Mouse (Mus musculus): ENCODE results near the gene Flrt1. TPM values are rescaled to one million over a fixed set of nuclear protein-coding genes. Genes with fewer than 3 reads are reported as not detected.
A peak's percentile ranks its signal among the peaks of the same experiment; 100 is the strongest.

Gene Flrt1
- polyA plus RNA-seq, 1 experiment from 2014 or later = 1.4 TPM

GRCm38 (mm10) chr19:7128551-7129475 lies 23.3 kb upstream of the Flrt1 start:
- H3K27ac ChIP-seq (replicated peaks) = 0 out of 2 replicates have a peak overlapping the region, but pooled peaks have one; percentile 45

GRCm38 (mm10) chr19:7126933-7127332 lies 21.4 kb upstream of the Flrt1 start:
- Histone ChIP-seq H3K9me3 (no peaks in the 10 kb centered on the region), H3K27ac (replicated peaks) (no peak overlapping the region), H3K36me3 (no peaks in the 10 kb centered on the region), H3K4me1 (peaks cover 51% of the 10 kb centered on the region), H3K9ac (no peak overlapping the region), H3K4me2 (no peak overlapping the region), H3K27me3 (replicated peaks) (peaks cover 24% of the 10 kb centered on the region; the same call in 1 of the 2 replicates), H3K4me3 (no peak overlapping the region)
- 67% methylated on average over 2 of the region's 2 CpGs for WGBS
- no peak for ATAC-seq (ENCODE audit: extremely low read depth, insufficient number of reproducible peaks, low FRiP score, low TSS enrichment)

More at GRCm38 (mm10) chr19:7128551-7129475, 23.3 kb upstream of the Flrt1 start:
- Histone ChIP-seq H3K9ac (peak overlapping the region; percentile 58), H3K4me2 (no peak overlapping the region), H3K4me3 (no peak overlapping the region), H3K27me3 (replicated peaks) (peaks cover 29% of the 10 kb centered on the region; the same call in 1 of the 2 replicates), H3K4me1 (peaks cover 45% of the 10 kb centered on the region), H3K36me3 (no peaks in the 10 kb centered on the region), H3K9me3 (no peaks in the 10 kb centered on the region)
- 66% methylated on average over 19 of the region's 19 CpGs for WGBS
- ATAC-seq (ENCODE audit: extremely low read depth, insufficient number of reproducible peaks, low FRiP score, low TSS enrichment) = no peak

- no peak overlapping the region for H3K4me3 ChIP-seq
- 62% methylated on average over 1 of the region's 1 CpGs for WGBS
- peaks cover 53% of the 10 kb centered on the region for H3K4me1 ChIP-seq
- peaks cover 17% of the 10 kb centered on the region; the same call in 1 of the 2 replicates for H3K27me3 ChIP-seq (replicated peaks)
- no peak for ATAC-seq (ENCODE audit: extremely low read depth, insufficient number of reproducible peaks, low FRiP score, low TSS enrichment)
- H3K9me3 ChIP-seq = no peaks in the 10 kb centered on the region
- H3K4me2 ChIP-seq = no peak overlapping the region
- no peaks in the 10 kb centered on the region for H3K36me3 ChIP-seq
- no peak overlapping the region for H3K9ac ChIP-seq
- no peak overlapping the region for H3K27ac ChIP-seq (replicated peaks)
Measured at GRCm38 (mm10) chr19:7126209-7126608, 20.7 kb upstream of the Flrt1 start.

- Histone ChIP-seq H3K9ac (no peak overlapping the region), H3K9me3 (no peaks in the 10 kb centered on the region), H3K27ac (replicated peaks) (no peak overlapping the region), H3K4me2 (no peak overlapping the region), H3K4me3 (no peak overlapping the region), H3K27me3 (replicated peaks) (0 out of 2 replicates have a peak, but pooled peaks cover 17% of the 10 kb centered on the region), H3K4me1 (peaks cover 53% of the 10 kb centered on the region), H3K36me3 (no peaks in the 10 kb centered on the region)
- 80% methylated on average over 4 of the region's 4 CpGs for WGBS
- no peak for ATAC-seq (ENCODE audit: extremely low read depth, insufficient number of reproducible peaks, low FRiP score, low TSS enrichment)
Measured at GRCm38 (mm10) chr19:7125526-7126156, 20.1 kb upstream of the Flrt1 start.

GRCm38 (mm10) chr19:7122698-7123306 lies 17.3 kb upstream of the Flrt1 start:
- Histone ChIP-seq H3K36me3 (no peaks in the 10 kb centered on the region), H3K9ac (peak overlapping the region; percentile 75), H3K27ac (replicated peaks) (peak overlapping the region; percentile 98), H3K9me3 (no peaks in the 10 kb centered on the region), H3K4me2 (peak overlapping the region; percentile 61), H3K27me3 (replicated peaks) (0 out of 2 replicates have a peak, but pooled peaks cover 25% of the 10 kb centered on the region), H3K4me3 (no peak overlapping the region), H3K4me1 (peaks cover 40% of the 10 kb centered on the region)
- peak; percentile 61; the same call in 1 of the 2 replicates for ATAC-seq (ENCODE audit: extremely low read depth, insufficient number of reproducible peaks, low FRiP score, low TSS enrichment)
- 21% methylated on average over 10 of the region's 10 CpGs for WGBS

- Histone ChIP-seq H3K9me3 (no peaks in the 10 kb centered on the region), H3K4me3 (no peak overlapping the region), H3K27me3 (replicated peaks) (0 out of 2 replicates have a peak, but pooled peaks cover 25% of the 10 kb centered on the region), H3K4me2 (peak overlapping the region; percentile 61), H3K9ac (peak overlapping the region; percentile 75), H3K36me3 (no peaks in the 10 kb centered on the region), H3K4me1 (peaks cover 44% of the 10 kb centered on the region), H3K27ac (replicated peaks) (peak overlapping the region; percentile 98)
- ATAC-seq (ENCODE audit: extremely low read depth, insufficient number of reproducible peaks, low FRiP score, low TSS enrichment) = peak; percentile 56; the same call in 1 of the 2 replicates
- WGBS = 14% methylated on average over 4 of the region's 4 CpGs
Measured at GRCm38 (mm10) chr19:7122277-7122676, 16.7 kb upstream of the Flrt1 start.

- no peak overlapping the region for H3K4me2 ChIP-seq
- whole genome bisulfite sequencing = 61% methylated on average over 11 of the region's 11 CpGs
- ATAC-seq (ENCODE audit: extremely low read depth, insufficient number of reproducible peaks, low FRiP score, low TSS enrichment) = no peak
- no peaks in the 10 kb centered on the region for H3K36me3 ChIP-seq
- H3K9ac ChIP-seq = peak overlapping the region; percentile 42
- 0 out of 2 replicates have a peak, but pooled peaks cover 21% of the 10 kb centered on the region for H3K27me3 ChIP-seq (replicated peaks)
- H3K27ac ChIP-seq (replicated peaks) = peak overlapping the region; percentile 98
- no peak overlapping the region for H3K4me3 ChIP-seq
- H3K4me1 ChIP-seq = peaks cover 49% of the 10 kb centered on the region
- no peaks in the 10 kb centered on the region for H3K9me3 ChIP-seq
Measured at GRCm38 (mm10) chr19:7121252-7121651, 15.7 kb upstream of the Flrt1 start.

- peaks cover 64% of the 10 kb centered on the region for H3K4me1 ChIP-seq
Measured at GRCm38 (mm10) chr19:7117653-7118307, 12.3 kb upstream of the Flrt1 start.

GRCm38 (mm10) chr19:7117141-7117540 lies 11.6 kb upstream of the Flrt1 start:
- no peaks in the 10 kb centered on the region for H3K36me3 ChIP-seq
- no peak for ATAC-seq (ENCODE audit: extremely low read depth, insufficient number of reproducible peaks, low FRiP score, low TSS enrichment)
- 0 out of 2 replicates have a peak overlapping the region, but pooled peaks have one; percentile 12 for H3K9ac ChIP-seq
- WGBS = 61% methylated on average over 4 of the region's 4 CpGs
- peaks cover 60% of the 10 kb centered on the region for H3K4me1 ChIP-seq
- no peaks in the 10 kb centered on the region for H3K9me3 ChIP-seq
- no peak overlapping the region for H3K27ac ChIP-seq (replicated peaks)
- 0 out of 2 replicates have a peak, but pooled peaks cover 8% of the 10 kb centered on the region for H3K27me3 ChIP-seq (replicated peaks)
- no peak overlapping the region for H3K4me2 ChIP-seq
- H3K4me3 ChIP-seq = no peak overlapping the region

More at GRCm38 (mm10) chr19:7117653-7118307, 12.3 kb upstream of the Flrt1 start:
- no peak for ATAC-seq (ENCODE audit: extremely low read depth, insufficient number of reproducible peaks, low FRiP score, low TSS enrichment)
- no peaks in the 10 kb centered on the region for H3K36me3 ChIP-seq
- no peak overlapping the region for H3K4me3 ChIP-seq
- H3K4me2 ChIP-seq = peak overlapping the region; percentile 16; the same call in 1 of the 2 replicates
- H3K27me3 ChIP-seq (replicated peaks) = 0 out of 2 replicates have a peak, but pooled peaks cover 8% of the 10 kb centered on the region
- peak overlapping the region; percentile 54 for H3K27ac ChIP-seq (replicated peaks)
- WGBS = 33% methylated on average over 8 of the region's 8 CpGs
- H3K9me3 ChIP-seq = no peaks in the 10 kb centered on the region
- H3K9ac ChIP-seq = peak overlapping the region; percentile 67

GRCm38 (mm10) chr19:7116038-7116731 lies 10.7 kb upstream of the Flrt1 start:
- no peaks in the 10 kb centered on the region for H3K9me3 ChIP-seq
- no peak overlapping the region for H3K27ac ChIP-seq (replicated peaks)
- 0 out of 2 replicates have a peak, but pooled peaks cover 8% of the 10 kb centered on the region for H3K27me3 ChIP-seq (replicated peaks)
- H3K9ac ChIP-seq = no peak overlapping the region
- no peak overlapping the region for H3K4me3 ChIP-seq
- H3K4me2 ChIP-seq = no peak overlapping the region
- H3K36me3 ChIP-seq = no peaks in the 10 kb centered on the region
- ATAC-seq (ENCODE audit: extremely low read depth, insufficient number of reproducible peaks, low FRiP score, low TSS enrichment) = no peak
- 82% methylated on average over 4 of the region's 4 CpGs for WGBS
- H3K4me1 ChIP-seq = peaks cover 56% of the 10 kb centered on the region
